Mouse (Mus musculus) CH12.LX (cell line): ENCODE results near the gene Cnnm2. TPM values are rescaled to one million over a fixed set of nuclear protein-coding genes. Genes with fewer than 3 reads are reported as not detected.

ENCODE experiments used
- DNase-seq: peaks from one replicate; pipeline ENCODE4 v3.0.0-alpha.2; 2013; ENCODE audit errors: extremely low read depth
- H3K27ac ChIP-seq: 2 replicates; pipeline ENCODE4 v1.5.1; 2012; ENCODE audit warnings: low read depth, mild to moderate bottlenecking, control low read depth, moderate library complexity; ENCODE audit not compliant: insufficient read depth
- H3K27me3 ChIP-seq: replicated peaks from 2 replicates; pipeline ENCODE3; 2012; ENCODE audit warnings: inconsistent platforms
- H3K36me3 ChIP-seq, 2 experiments: replicated peaks in 1 of 2; 2 replicates each; pipeline versions ENCODE3 to v1.6.1; 2012; ENCODE audit warnings: inconsistent platforms in 1 of 2, low read length in 1 of 2, mild to moderate bottlenecking in 1 of 2, mixed read lengths in 1 of 2, moderate library complexity in 1 of 2; ENCODE audit not compliant: control insufficient read depth in 1 of 2, insufficient read depth in 1 of 2
- H3K4me1 ChIP-seq, 2 experiments: 2 replicates each; pipeline ENCODE4 v1.6.1; 2012; ENCODE audit warnings: inconsistent platforms in 1 of 2, moderate library complexity in 1 of 2; ENCODE audit not compliant: insufficient read depth in 2 of 2, control insufficient read depth in 1 of 2
- H3K4me2 ChIP-seq: 2 replicates; pipeline ENCODE4 v1.6.1; 2012; ENCODE audit warnings: low read depth, mild to moderate bottlenecking, control low read depth; ENCODE audit not compliant: poor library complexity, insufficient read depth, severe bottlenecking
- H3K4me3 ChIP-seq, 3 experiments: fragments of 150-350 bp in 1 of 3; sonication (generic) in 1 of 3; replicated peaks in 1 of 3; 2 replicates each; pipeline versions ENCODE3 to v1.5.1; 2011 to 2012; ENCODE audit warnings: low read depth in 2 of 3, low read length in 2 of 3, mild to moderate bottlenecking in 2 of 3, moderate library complexity in 2 of 3, control low read depth in 1 of 3, improper control_type of control experiment in 1 of 3, inconsistent platforms in 1 of 3, mixed read lengths in 1 of 3; ENCODE audit not compliant: poor library complexity in 1 of 3
- H3K79me2 ChIP-seq: replicated peaks from 2 replicates; pipeline ENCODE4 v1.6.1; 2012; ENCODE audit warnings: mild to moderate bottlenecking, moderate library complexity; ENCODE audit not compliant: control insufficient read depth, poor library complexity, insufficient read depth, severe bottlenecking; ENCODE audit errors: extremely low read depth
- H3K9ac ChIP-seq: 2 replicates; pipeline ENCODE4 v1.6.1; 2012; ENCODE audit warnings: low read depth, mild to moderate bottlenecking, control low read depth, moderate library complexity; ENCODE audit not compliant: insufficient read depth
- H3K9me3 ChIP-seq: replicated peaks from 2 replicates; pipeline ENCODE3; 2012; ENCODE audit warnings: low read length, inconsistent platforms, mixed read lengths
- CHD1 ChIP-seq: IDR thresholded peaks from 2 replicates; pipeline ENCODE4 v1.6.1; 2012; ENCODE audit warnings: low read depth, low read length, improper control_type of control experiment, inconsistent platforms
- CHD2 ChIP-seq: IDR thresholded peaks from 2 replicates; pipeline ENCODE4 v1.6.1; 2011; ENCODE audit warnings: low read length, improper control_type of control experiment
- CTCF ChIP-seq, 2 experiments: IDR thresholded peaks in 1 of 2; conservative IDR thresholded peaks in 1 of 2; 2 replicates each; pipeline ENCODE4 v1.5.1; 2011 to 2012; ENCODE audit warnings: low read depth in 2 of 2, low read length in 2 of 2, improper control_type of control experiment in 1 of 2, inconsistent platforms in 1 of 2, mild to moderate bottlenecking in 1 of 2, moderate library complexity in 1 of 2
- ELF1 ChIP-seq: IDR thresholded peaks from 2 replicates; pipeline ENCODE4 v1.6.1; 2014; ENCODE audit warnings: low read depth, mild to moderate bottlenecking, inconsistent platforms, low read length, improper control_type of control experiment
- EP300 ChIP-seq: IDR thresholded peaks from 2 replicates; pipeline ENCODE4 v1.6.1; 2011; ENCODE audit warnings: low read length, improper control_type of control experiment
- GABPA ChIP-seq: IDR thresholded peaks from 2 replicates; pipeline ENCODE4 v1.6.1; 2012; ENCODE audit warnings: low read depth, low read length, improper control_type of control experiment, inconsistent platforms; ENCODE audit not compliant: insufficient replicate concordance
- HCFC1 ChIP-seq: IDR thresholded peaks from 2 replicates; pipeline ENCODE4 v1.6.1; 2012; ENCODE audit warnings: low read depth, mild to moderate bottlenecking, inconsistent platforms, low read length, improper control_type of control experiment
- IRF4 ChIP-seq: IDR thresholded peaks from 2 replicates; pipeline ENCODE4 v1.6.1; 2014; ENCODE audit warnings: low read depth, mild to moderate bottlenecking, inconsistent platforms, low read length, improper control_type of control experiment
- JUN ChIP-seq: IDR thresholded peaks from 2 replicates; pipeline ENCODE4 v1.6.1; 2011; ENCODE audit warnings: low read depth, mild to moderate bottlenecking, low read length, improper control_type of control experiment, moderate library complexity; ENCODE audit not compliant: insufficient read depth
- KAT2A ChIP-seq: IDR thresholded peaks from 2 replicates; pipeline ENCODE4 v1.6.1; 2012; ENCODE audit warnings: low read length, improper control_type of control experiment, inconsistent platforms; ENCODE audit not compliant: insufficient replicate concordance
- MAFK ChIP-seq: IDR thresholded peaks from 2 replicates; pipeline ENCODE4 v1.6.1; 2011; ENCODE audit warnings: low read length, improper control_type of control experiment; ENCODE audit not compliant: insufficient replicate concordance
- MAX ChIP-seq: IDR thresholded peaks from 2 replicates; pipeline ENCODE4 v1.6.1; 2011; ENCODE audit warnings: low read length, improper control_type of control experiment
- MAZ ChIP-seq: IDR thresholded peaks from 2 replicates; pipeline ENCODE4 v1.6.1; 2012; ENCODE audit warnings: low read depth, mild to moderate bottlenecking, inconsistent platforms, low read length, improper control_type of control experiment, moderate library complexity
- MYC ChIP-seq: IDR thresholded peaks from 2 replicates; pipeline ENCODE4 v1.6.1; 2011; ENCODE audit warnings: low read depth, mild to moderate bottlenecking, improper control_type of control experiment, low read length
- NELFE ChIP-seq: IDR thresholded peaks from 2 replicates; pipeline ENCODE4 v1.6.1; 2011; ENCODE audit warnings: low read depth, low read length, improper control_type of control experiment
- RCOR1 ChIP-seq: conservative IDR thresholded peaks from 2 replicates; pipeline ENCODE4 v1.6.1; 2012; ENCODE audit warnings: low read depth, mild to moderate bottlenecking, inconsistent platforms, low read length, improper control_type of control experiment
- SIN3A ChIP-seq: IDR thresholded peaks from 2 replicates; pipeline ENCODE4 v1.6.1; 2012; ENCODE audit warnings: low read length, improper control_type of control experiment, inconsistent platforms
- TBP ChIP-seq: conservative IDR thresholded peaks from 2 replicates; pipeline ENCODE4 v1.6.1; 2011; ENCODE audit warnings: low read depth, low read length, improper control_type of control experiment
- UBTF ChIP-seq: IDR thresholded peaks from 2 replicates; pipeline ENCODE4 v1.6.1; 2012; ENCODE audit warnings: low read depth, mild to moderate bottlenecking, inconsistent platforms, low read length, improper control_type of control experiment, moderate library complexity
- USF1 ChIP-seq: IDR thresholded peaks from 2 replicates; pipeline ENCODE4 v1.6.1; 2014; ENCODE audit warnings: low read depth, mild to moderate bottlenecking, inconsistent platforms, low read length, improper control_type of control experiment
- USF2 ChIP-seq: conservative IDR thresholded peaks from 2 replicates; pipeline ENCODE4 v1.6.1; 2011; ENCODE audit warnings: low read depth, low read length, improper control_type of control experiment
- ZC3H11A ChIP-seq: IDR thresholded peaks from 2 replicates; pipeline ENCODE4 v1.6.1; 2012; ENCODE audit warnings: low read depth, mild to moderate bottlenecking, inconsistent platforms, low read length, improper control_type of control experiment
- ZKSCAN1 ChIP-seq: IDR thresholded peaks from 2 replicates; pipeline ENCODE4 v1.6.1; 2012; ENCODE audit warnings: low read depth, inconsistent platforms, low read length, improper control_type of control experiment, borderline replicate concordance
- ZMIZ1 ChIP-seq: IDR thresholded peaks from 2 replicates; pipeline ENCODE4 v1.6.1; 2012; ENCODE audit warnings: low read depth, mild to moderate bottlenecking, inconsistent platforms, low read length, improper control_type of control experiment
- ZNF384 ChIP-seq: IDR thresholded peaks from 2 replicates; pipeline ENCODE4 v1.6.1; 2012; ENCODE audit warnings: low read depth, low read length, improper control_type of control experiment, inconsistent platforms
- dilution Hi-C: fragments of 300-500 bp; cut with MboI; formaldehyde crosslinking; loops from 2 replicates; pipeline ENCODE4 v1.14.3; 2020; ENCODE audit warnings: low sequenced_read_pairs; ENCODE audit not compliant: extremely low pct_unique_long_range_greater_than_20kb, extremely low pct_ligation_motif_present
- in situ Hi-C: fragments of 300-500 bp; cut with MboI; formaldehyde crosslinking; loops from 3 replicates; pipeline ENCODE4 v1.14.3; 2019; ENCODE audit warnings: low sequenced_read_pairs, low pct_ligation_motif_present, low pct_unique_long_range_greater_than_20kb, mixed read lengths
- polyA plus RNA-seq: library from polyadenylated mRNA; unstranded; fragments of >175 nt; gene quantifications from 2 replicates; pipeline ENCODE4 v1.2.1, GENCODE M21; 2012; ENCODE audit warnings: low read depth; ENCODE audit not compliant: insufficient read length
- total RNA-seq, 2 experiments: library from RNA; depleted of rRNA; stranded (reverse); fragments of 300-350 nt in 1 of 2; fragments of >200 nt in 1 of 2; gene quantifications; 2 replicates each; pipeline ENCODE4 v1.2.3; 2012 to 2014

Cnnm2 gene
- total and polyA plus RNA-seq, 3 experiments, result 1.8 to 3.7 (median 2.6) TPM

DNA sequence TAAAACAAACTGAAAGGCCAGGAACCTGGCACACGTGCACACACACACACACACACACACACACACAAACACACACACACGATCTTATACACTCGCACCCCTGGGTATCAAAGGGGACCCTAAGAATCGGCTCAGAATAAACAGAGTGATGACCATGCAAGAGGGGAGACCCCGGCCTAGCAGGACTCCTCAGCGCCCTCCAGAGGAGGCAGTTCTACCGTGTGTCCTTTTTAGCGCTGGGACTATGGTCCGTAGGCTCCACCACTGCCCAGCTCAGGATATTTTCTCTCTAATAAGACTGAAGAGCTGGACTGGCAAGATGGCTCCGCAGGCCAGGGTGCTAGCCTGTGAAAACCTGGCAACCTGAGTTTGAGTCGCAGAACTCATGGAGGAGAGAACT lies 37.0 kb upstream of the Cnnm2 start:
- TF ChIP-seq KAT2A (no peak), TBP (no peak), RCOR1 (no peak), ZKSCAN1 (no peak), ZMIZ1 (no peak), NELFE (no peak), JUN (no peak), CTCF (conservative IDR thresholded peaks at IDR 0.05 in 1 of 2, IDR thresholded peaks at IDR 0.05 in 1 of 2; ENCODE audit: low read depth in 2 of 2, low read length in 2 of 2) (no peak), EP300 (no peak), CHD2 (no peak), USF1 (no peak), MAFK (no peak), ELF1 (no peak), MYC (no peak), GABPA (no peak)
- no peak overlapping the region for H3K9ac ChIP-seq
- no peaks in the 10 kb centered on the region for H3K27me3 ChIP-seq
- in situ Hi-C loops (no loop called here), dilution Hi-C loops (no loop called here)
- no peaks in the 10 kb centered on the region for H3K79me2 ChIP-seq
- no peak overlapping the region for H3K27ac ChIP-seq
- H3K4me2 ChIP-seq, result no peak overlapping the region
- no peaks in the 10 kb centered on the region for H3K4me1 ChIP-seq
- peaks cover 3% of the 10 kb centered on the region for H3K9me3 ChIP-seq
- no peak overlapping the region for H3K4me3 ChIP-seq
- peaks cover 31 to 78% of the 10 kb centered on the region in 2 experiments for H3K36me3 ChIP-seq
- no peak for DNase-seq

DNA sequence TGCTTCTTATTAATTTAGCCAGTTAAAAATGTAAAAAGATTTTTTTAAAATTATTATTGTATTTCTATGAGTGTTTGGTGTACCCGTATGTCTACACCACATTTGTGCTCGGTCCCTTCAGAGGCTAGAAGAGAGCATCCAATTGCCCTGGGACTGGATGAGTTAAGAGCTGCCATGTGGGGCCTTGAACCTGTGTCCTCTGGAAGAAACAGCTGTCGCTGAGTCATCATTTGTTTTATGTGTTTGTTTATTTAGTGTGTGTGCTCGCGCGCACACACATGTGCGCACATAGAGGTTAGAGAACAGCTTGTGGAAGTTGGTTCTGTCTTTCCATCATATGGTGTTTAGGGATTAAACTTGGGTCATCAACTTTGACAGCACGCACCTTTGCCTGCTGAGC lies 35.3 kb upstream of the Cnnm2 start:
- no peak for DNase-seq
- in situ Hi-C loops, result no loop called here
- dilution Hi-C loops, result no loop called here

More for the DNA sequence above, 35.3 kb upstream of the Cnnm2 start:
- peaks cover 24 to 71% of the 10 kb centered on the region in 2 experiments for H3K36me3 ChIP-seq
- no peaks in the 10 kb centered on the region for H3K79me2 ChIP-seq
- TF ChIP-seq MAX (no peak), UBTF (no peak), HCFC1 (no peak), IRF4 (no peak), MAZ (no peak), USF2 (no peak), ZKSCAN1 (no peak), ZC3H11A (no peak), USF1 (no peak), SIN3A (no peak), CHD2 (no peak), CHD1 (no peak), ZNF384 (no peak), NELFE (no peak)
- no peaks in the 10 kb centered on the region for H3K4me1 ChIP-seq
- H3K4me2 ChIP-seq, result no peak overlapping the region
- H3K9ac ChIP-seq, result no peak overlapping the region
- no peak overlapping the region for H3K4me3 ChIP-seq
- no peak overlapping the region for H3K27ac ChIP-seq
- H3K27me3 ChIP-seq, result no peaks in the 10 kb centered on the region
- H3K9me3 ChIP-seq, result peaks cover 3% of the 10 kb centered on the region
